Mouse (Mus musculus): ENCODE results near the gene Irf6.

Irf6 gene

GRCm38 (mm10) chr1:193152872-193153271 is at the start of gene Irf6:
Irf6 (plus strand) TSS chr1:193153111.
- in situ Hi-C loops (cut with MboI) = no loop called here

- in situ Hi-C loops (cut with MboI) = no loop called here
Observed at GRCm38 (mm10) chr1:193112093-193112492, 40.8 kb upstream of the Irf6 start.

DNA sequence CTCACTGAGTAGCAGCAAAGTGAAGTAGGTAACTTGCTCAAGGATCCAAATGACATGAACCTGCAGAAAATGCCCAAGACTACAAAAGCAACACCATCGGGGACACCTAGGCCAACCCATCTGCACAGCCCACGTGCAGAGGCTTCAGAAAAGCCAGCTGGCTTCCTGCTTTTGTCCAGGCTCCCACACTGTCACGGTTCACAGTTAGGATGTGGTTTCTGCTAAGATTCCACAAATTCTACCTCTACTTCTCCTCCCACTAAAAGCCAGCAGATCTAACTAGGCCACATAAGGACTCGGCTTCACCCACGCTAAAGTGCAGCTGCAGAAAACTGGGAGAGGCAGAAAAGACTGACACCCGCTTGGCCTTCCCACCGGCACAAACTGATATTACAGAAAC is 30.1 kb upstream of the Irf6 start:
- in situ Hi-C loops (cut with MboI) = no loop called here

GRCm38 (mm10) chr1:193123290-193123689 is 29.6 kb upstream of the Irf6 start:
- in situ Hi-C loops (cut with MboI) = no loop called here

- in situ Hi-C loops (cut with MboI) = no loop called here
Observed at GRCm38 (mm10) chr1:193125835-193126234, 27.1 kb upstream of the Irf6 start.

GRCm38 (mm10) chr1:193128055-193128454 is 24.9 kb upstream of the Irf6 start:
- in situ Hi-C loops (cut with MboI) = no loop called here

- in situ Hi-C loops (cut with MboI) = no loop called here
Observed at GRCm38 (mm10) chr1:193129321-193129720, 23.6 kb upstream of the Irf6 start.

- in situ Hi-C loops (cut with MboI) = no loop called here
Observed at GRCm38 (mm10) chr1:193129786-193130455, 23.0 kb upstream of the Irf6 start, which contains the start of gene Diexf. Diexf (minus strand) TSS chr1:193130272.

DNA sequence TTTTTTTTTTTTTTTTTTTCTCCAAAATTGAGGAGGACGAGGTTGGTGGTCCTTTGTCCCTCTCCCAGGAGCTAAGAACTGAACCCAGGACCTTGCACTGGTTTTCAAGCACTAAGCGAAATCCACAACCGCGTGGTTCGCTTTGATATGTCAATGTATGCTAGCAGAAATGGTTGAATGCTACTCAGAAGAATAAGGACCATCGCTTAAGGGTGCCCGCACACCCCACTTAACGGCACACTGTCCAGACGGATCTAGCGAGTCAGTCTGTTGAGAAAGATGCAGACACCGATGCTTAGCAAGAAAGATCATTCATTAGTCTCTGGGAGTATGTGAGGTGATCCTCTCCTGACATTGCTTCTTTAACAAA is 22.5 kb upstream of the Irf6 start:
- in situ Hi-C loops (cut with MboI) = no loop called here

DNA sequence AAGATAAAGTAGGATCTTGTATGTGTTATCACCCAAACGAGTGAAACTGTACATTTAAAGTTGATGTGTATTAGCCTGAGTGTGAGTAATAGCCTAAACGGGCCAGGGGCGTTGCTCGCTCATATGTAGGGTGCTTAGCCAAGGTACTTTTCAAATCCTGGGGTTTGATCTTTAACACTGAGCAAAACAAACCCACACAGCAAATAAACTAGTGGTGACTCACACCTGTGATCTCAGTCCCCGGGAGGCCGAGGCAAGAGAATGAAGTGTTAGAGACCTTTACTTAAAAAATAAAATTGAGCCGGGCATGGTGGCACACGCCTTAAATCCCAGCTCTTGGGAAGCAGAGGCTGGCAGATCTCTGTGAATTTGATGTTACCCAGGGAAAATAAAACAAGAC is 22.1 kb upstream of the Irf6 start:
- in situ Hi-C loops (cut with MboI) = no loop called here

DNA sequence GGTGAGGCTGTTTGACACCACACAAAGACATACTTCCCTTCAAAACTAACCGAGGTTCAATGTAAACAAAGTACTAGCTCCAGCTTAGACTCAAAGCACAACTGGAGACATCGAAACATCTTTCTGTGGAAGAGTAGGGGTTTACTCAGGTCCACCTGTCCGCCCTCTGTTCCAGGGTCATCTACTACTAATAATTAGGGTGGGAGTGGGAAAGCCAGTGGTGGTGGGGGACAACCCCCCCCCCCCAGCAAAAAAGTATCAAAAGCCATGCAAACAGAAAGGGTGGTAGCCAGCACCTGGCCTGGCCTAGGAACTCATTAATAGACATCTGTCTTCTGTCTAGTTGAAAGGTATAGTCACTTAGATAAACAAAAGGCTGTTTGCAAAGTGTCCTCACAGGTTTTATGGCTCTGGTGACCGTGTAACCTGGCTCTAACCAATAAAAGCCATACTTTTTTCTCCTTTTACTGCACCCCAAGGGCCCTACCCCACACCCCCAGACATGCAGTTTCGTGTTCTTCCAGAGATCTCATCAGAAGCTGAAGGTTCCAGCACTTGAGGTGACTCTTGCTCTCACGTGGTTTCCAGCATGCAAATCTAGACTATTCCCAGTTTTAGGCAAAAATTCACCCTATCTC is 21.5 kb upstream of the Irf6 start:
- in situ Hi-C loops (cut with MboI) = no loop called here

GRCm38 (mm10) chr1:193132385-193132784 is 20.5 kb upstream of the Irf6 start:
- in situ Hi-C loops (cut with MboI) = no loop called here

DNA sequence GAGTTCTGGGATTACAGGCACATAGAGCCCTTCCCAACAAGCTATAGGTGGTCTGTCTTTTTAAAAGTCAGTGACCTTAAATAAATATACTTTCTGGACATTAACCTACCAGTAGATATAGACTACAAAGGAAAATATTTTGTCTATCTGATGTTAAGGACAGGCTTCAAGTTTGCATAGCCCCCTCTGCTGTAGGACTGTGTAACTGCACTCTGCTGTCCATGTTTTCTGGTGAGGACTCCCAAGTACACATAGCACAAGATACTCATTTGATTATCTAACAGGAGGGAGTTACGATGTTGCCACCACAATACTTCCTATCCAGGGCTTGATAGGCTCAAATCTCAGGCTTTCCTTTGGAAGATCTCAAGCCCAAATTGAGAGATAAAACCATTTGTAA is 19.2 kb upstream of the Irf6 start:
- in situ Hi-C loops (cut with MboI) = no loop called here

DNA sequence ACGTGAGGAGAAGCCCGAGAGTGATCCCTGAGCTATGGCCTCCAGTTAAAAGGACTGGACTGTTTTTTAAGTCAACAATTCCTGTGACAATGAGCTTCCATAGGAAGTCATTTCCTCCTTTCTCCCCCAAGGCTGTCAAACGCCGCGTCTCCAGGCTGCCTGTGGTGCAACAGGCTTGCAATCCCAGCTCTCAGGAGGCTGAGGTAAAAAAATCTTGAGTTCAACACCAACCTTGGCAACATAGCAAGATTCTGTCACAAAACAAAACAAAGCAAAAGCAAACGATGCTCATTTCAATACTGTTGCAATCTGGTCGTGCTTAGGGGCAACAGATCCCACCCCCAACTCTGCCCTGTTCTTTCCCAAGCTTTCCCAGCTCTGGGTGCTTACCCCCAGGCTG is 14.8 kb upstream of the Irf6 start:
- in situ Hi-C loops (cut with MboI) = no loop called here

DNA sequence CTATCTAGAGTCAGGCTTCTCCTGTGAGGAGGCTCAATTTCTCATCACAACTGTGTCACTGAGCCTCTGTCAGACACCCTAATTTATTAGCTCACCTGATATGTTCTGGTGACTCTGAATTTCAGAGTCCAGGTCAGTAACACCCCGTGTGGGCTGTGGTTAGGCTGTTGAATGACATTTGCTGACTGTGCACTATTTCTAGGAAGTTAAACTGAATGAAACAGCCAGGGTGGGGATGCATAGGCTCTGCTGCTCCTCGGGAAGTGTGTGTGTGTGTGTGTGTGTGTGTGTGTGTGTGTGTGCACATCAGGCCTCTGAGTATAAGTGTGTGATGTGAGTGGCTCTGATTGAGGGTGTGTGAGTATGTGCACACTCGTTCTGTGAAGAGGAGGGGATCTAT is 14.2 kb upstream of the Irf6 start:
- in situ Hi-C loops (cut with MboI) = no loop called here

GRCm38 (mm10) chr1:193141118-193141517 is 11.8 kb upstream of the Irf6 start:
- in situ Hi-C loops (cut with MboI) = no loop called here

DNA sequence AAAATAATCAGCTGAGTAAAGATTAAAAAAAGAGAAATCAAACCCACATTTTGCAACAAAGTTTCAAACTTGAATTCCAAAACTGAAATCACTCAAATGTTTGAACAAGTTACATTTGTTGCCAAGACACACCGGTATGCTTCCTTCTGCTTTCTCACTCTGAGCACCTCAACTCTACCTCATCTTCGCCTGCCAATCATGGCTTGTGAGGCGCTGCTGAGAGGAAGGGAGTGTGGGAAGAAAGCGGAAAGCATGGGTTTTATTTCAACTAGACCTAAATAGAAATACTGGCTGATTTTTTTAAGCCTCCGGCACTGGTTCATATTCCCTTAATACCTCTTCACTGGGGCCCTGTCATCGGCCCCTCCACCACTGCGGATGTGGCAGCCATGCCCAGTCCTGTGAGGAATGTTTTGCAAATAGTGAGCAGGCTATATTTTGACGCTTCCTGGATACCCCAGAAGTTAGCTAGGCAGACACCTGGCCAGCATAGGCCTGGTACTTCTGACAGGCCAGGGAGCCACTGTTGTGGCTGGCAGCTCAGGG is 10.3 kb upstream of the Irf6 start:
- in situ Hi-C loops (cut with MboI) = no loop called here

- in situ Hi-C loops (cut with MboI) = no loop called here
Observed at GRCm38 (mm10) chr1:193144516-193144915, 8.4 kb upstream of the Irf6 start.

- in situ Hi-C loops (cut with MboI) = no loop called here
Observed at GRCm38 (mm10) chr1:193145101-193145500, 7.8 kb upstream of the Irf6 start.

GRCm38 (mm10) chr1:193146416-193146815 is 6.5 kb upstream of the Irf6 start:
- in situ Hi-C loops (cut with MboI) = no loop called here

- in situ Hi-C loops (cut with MboI) = no loop called here
Observed at GRCm38 (mm10) chr1:193149231-193149630, 3.7 kb upstream of the Irf6 start.

DNA sequence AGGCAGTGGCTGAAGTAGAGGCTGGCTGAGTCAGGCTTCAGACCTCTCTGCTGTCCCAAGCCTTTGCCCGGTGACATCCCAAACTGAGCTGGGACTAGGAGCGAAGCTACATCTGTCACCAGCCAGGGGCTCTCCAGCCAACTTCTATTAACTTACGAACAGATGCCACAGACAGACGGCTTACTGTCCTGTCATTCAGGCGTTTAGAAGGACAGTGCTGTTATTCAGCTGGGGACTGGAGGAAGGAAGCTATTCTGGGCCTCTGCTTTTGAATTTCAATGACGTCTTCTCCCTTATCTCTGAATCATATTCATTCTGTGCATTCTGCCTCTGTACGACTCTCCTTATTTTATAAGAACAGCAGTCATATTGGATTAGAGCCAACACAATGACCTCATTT is 1.8 kb upstream of the Irf6 start:
- in situ Hi-C loops (cut with MboI) = no loop called here

DNA sequence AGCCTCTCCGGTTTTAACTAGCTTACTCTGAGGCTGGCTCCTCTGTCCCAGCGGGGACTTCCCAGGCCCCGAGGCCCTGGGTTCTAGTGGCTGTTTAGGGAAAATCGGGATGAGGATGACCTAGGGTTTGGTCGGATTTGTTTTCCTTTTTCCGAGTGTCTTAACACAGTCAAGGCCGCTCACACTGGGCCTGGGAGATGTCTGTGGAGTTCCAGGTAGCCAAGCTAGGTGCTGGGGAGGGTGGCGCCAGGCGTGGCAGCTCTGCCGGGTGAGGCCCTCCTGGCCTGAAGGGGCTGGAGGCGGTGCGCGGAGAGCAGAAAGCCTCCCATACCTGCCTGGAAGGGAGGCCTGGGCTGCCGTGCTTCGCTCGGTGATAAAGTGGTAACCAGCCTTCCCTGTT is 650 bp downstream of the Irf6 start:
- in situ Hi-C loops (cut with MboI) = no loop called here

Measured in mature B cell (primary cell).